Mouse (Mus musculus) cortical plate, adult 2 months (tissue): Measurements from ENCODE around the gene Sarm1.

Source experiments
- CTCF ChIP-seq: fragments of 200-500 bp; IDR thresholded peaks from 2 replicates; pipeline ENCODE4 v1.5.1; 2011; ENCODE audit warnings: mild to moderate bottlenecking, control low read depth, low read length; ENCODE audit not compliant: insufficient read depth; ENCODE audit errors: extremely low read depth
- POLR2A ChIP-seq: fragments of 200-500 bp; IDR thresholded peaks from 2 replicates; pipeline ENCODE4 v1.6.1; 2011; ENCODE audit warnings: mild to moderate bottlenecking, low read length, control low read depth; ENCODE audit not compliant: insufficient read depth; ENCODE audit errors: extremely low read depth

GRCm38 (mm10) chr11:78544449-78545111 is 47.0 kb upstream of the Sarm1 start:
- no peak for TF ChIP-seq CTCF
- TF ChIP-seq POLR2A = no peak
